Mouse (Mus musculus) central nervous system, embryonic 11.5 days (tissue): ENCODE measurements around the gene Cideb. TPM values are rescaled to one million over a fixed set of nuclear protein-coding genes. Genes with fewer than 3 reads are reported as not detected.

Source experiments
- polyA plus RNA-seq: library from polyadenylated mRNA; depleted of rRNA; stranded (reverse); fragments of >200 nt; gene quantifications from 2 replicates; pipeline ENCODE4 v1.2.3, GENCODE M21; 2012; rRNA removed

The Cideb gene
- polyA plus RNA-seq: 1.9 and 2.2 TPM in 2 replicates

DNA sequence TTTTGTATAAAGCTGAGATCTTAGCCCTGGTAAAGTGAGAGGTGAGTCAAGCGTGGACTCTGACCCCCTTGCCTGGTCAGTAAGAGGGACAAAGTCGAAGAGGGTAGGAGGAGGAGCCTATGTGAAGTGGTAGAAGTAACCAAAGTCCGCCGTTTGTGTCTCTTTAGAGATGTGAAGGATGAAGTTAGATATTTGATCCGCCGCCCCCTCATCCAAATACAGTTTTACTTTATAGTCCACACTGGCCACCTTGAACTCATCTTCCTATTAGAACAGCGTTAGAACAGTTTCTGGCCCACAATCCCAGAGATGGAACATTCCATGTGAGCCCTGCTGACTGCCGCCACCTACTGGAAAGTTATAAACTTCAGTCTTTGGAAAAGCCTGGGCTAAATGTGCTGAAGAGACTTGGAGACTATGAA lies at the start of gene Cideb:
TSS of gene Cideb (minus strand) at position 96 of the 422 bp plus-strand sequence.

GRCm38 (mm10) chr14:55788256-55789050 lies 30.2 kb upstream of the Cideb start, which contains the start of gene Ripk3:
Gene Ripk3, minus strand, starts transcription at chr14:55788865.

DNA sequence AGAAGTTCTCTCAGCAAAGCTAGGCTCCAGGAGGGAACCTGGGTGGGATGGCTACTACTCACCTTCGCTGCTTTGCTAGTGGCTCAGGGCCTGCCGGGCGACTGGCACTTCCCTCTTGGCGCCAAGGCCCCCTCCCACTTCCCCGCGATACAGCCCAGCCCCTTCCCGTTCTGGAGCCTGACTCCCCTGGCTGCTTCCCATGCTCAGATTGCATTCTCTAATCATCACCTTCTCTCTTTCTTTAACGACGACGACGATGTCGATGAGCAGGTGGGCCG lies 25.6 kb upstream of the Cideb start, which contains the start of gene Adcy4:
TSS of gene Adcy4 (minus strand) at position 138 of the 278 bp plus-strand sequence.

GRCm38 (mm10) chr14:55765696-55766095 lies 7.4 kb upstream of the Cideb start, which contains the start of gene Ltb4r1:
Gene Ltb4r1, plus strand, starts transcription at chr14:55765962.

DNA sequence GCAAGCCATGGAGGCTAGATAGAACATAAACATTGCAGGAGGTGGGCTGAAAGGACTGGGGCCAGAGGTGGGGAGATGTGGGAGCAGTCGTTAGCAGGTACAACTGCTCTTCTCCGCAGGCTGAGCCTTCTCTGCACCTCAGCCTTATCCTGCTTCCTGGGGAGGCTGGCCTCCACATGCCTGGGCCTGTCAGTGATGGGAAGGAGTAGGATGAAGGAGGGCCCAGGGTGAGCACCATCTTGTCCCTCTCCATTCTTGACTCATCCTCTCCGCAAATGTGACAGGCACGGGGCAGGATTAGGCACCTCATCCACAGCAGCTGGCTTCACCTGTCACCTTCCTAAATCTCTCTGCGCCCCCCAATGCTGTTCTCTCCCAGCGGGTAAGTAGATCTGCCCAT lies 2.9 kb upstream of the Cideb start, which contains the start of gene Ltb4r2:
TSS of gene Ltb4r2 (plus strand) at position 266 of the 400 bp plus-strand sequence.

GRCm38 (mm10) chr14:55745180-55745860 lies 12.9 kb downstream of the Cideb start, which contains the start of the genes Dhrs1 and Nop9:
Gene Dhrs1, minus strand, starts transcription at chr14:55745690.
Gene Nop9, plus strand, starts transcription at chr14:55745693.

DNA sequence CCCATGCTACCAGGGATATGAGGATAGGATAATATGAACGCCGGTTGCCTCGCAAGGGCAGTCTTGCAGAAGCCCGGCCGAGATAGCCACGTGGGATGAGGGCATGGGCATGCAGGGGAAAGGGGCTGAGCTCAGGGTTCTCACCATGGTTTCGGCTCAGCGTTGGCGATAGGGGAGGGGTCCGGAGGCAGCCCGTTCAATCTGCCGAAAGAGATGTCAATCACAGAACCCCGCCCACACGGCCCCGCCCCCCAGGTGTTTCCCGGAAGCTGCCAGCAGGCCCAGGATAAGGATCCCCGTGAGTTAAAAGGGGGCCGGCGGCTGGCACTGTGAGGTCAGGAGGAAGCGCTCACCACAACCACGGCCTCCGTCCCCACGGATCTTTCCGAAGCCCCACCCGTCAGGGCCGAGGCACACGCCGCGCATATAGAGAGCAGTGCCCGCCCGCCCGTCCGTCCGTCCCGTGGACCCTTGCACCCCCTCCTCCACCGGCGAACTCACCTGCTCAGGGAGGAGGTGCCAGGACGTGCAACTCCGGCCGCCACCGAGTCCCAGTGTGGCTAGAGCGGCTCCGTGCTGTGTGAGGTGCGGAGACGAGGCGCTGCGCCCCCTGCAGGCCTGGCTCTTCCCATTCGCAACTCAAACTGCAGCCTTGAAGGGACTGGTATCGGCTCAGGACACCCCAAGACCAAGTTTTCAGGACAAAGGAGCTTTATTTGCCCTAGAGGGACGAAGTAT lies 36.4 kb downstream of the Cideb start, which contains the start of gene Rabggta:
TSS of gene Rabggta (minus strand) at position 564 of the 738 bp plus-strand sequence.

DNA sequence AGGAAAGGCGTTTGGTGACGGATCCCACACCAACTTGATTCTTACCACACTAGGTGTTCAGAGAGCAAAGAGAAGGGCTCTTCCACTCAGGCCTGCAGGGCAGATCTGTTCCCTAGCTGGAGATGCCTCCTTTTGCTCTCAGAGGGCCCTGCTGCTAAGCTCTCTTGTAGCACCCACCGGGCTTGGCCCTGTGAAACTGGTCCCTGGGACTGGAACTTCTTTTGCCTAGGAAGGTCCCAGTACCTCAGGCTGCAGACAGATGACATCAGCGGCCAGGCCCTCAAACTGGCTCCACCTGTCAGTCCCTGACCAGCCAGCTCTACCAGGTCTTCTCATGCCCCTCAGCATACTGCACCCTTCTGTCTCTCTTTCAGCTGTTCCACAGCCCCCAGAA lies 44.5 kb downstream of the Cideb start, which contains the start of gene Tgm1:
TSS of gene Tgm1 (minus strand) at position 198 of the 394 bp plus-strand sequence.

Other genes starting within 250 kb of the Cideb start
- 0.79 and 1.2 TPM in 2 replicates for gene Cpne6, start 248.0 kb downstream of the Cideb start, polyA plus RNA-seq
- gene Nrl, start 233.5 kb downstream of the Cideb start, polyA plus RNA-seq: 0.09 and 0.11 TPM in 2 replicates
- gene Pck2, start 218.2 kb downstream of the Cideb start, polyA plus RNA-seq: 17.8 and 25.7 TPM in 2 replicates
- gene Dcaf11, start 198.5 kb downstream of the Cideb start, polyA plus RNA-seq: 63.0 and 75.5 TPM in 2 replicates
- 0.18 and 0.30 TPM in 2 replicates for gene A730061H03Rik, start 198.1 kb downstream of the Cideb start, polyA plus RNA-seq
- gene Fitm1, start 182.8 kb downstream of the Cideb start, polyA plus RNA-seq: 1.3 and 8.1 TPM in 2 replicates
- 75.5 and 136 TPM in 2 replicates for gene Psme1, start 180.3 kb downstream of the Cideb start, polyA plus RNA-seq
- gene Emc9, start 173.2 kb downstream of the Cideb start, polyA plus RNA-seq: 7.7 TPM in 2 replicates
- gene Psme2, start 167.3 kb downstream of the Cideb start, polyA plus RNA-seq: 72.7 and 98.9 TPM in 2 replicates
- 22.3 and 22.4 TPM in 2 replicates for gene Rnf31, start 166.8 kb downstream of the Cideb start, polyA plus RNA-seq
- 19.0 and 20.1 TPM in 2 replicates for gene Irf9, start 154.9 kb downstream of the Cideb start, polyA plus RNA-seq
- 17.0 and 19.2 TPM in 2 replicates for gene Rec8, start 140.4 kb downstream of the Cideb start, polyA plus RNA-seq
- gene Ipo4, start 122.5 kb downstream of the Cideb start, polyA plus RNA-seq: 119 and 120 TPM in 2 replicates
- 3.4 and 4.1 TPM in 2 replicates for gene Gm49378, start 120.6 kb downstream of the Cideb start, polyA plus RNA-seq
- gene Tm9sf1, start 114.7 kb downstream of the Cideb start, polyA plus RNA-seq: 52.0 and 59.3 TPM in 2 replicates
- 2.4 TPM in 2 replicates for gene Tssk4, start 108.3 kb downstream of the Cideb start, polyA plus RNA-seq
- 54.9 and 66.5 TPM in 2 replicates for gene Mdp1, start 98.0 kb downstream of the Cideb start, polyA plus RNA-seq
- gene Gmpr2, start 86.5 kb downstream of the Cideb start, polyA plus RNA-seq: 40.5 and 45.5 TPM in 2 replicates
- gene Nedd8, start 86.3 kb downstream of the Cideb start, polyA plus RNA-seq: 438 and 468 TPM in 2 replicates
- 48.1 and 69.4 TPM in 2 replicates for gene Tinf2, start 76.6 kb downstream of the Cideb start, polyA plus RNA-seq
- gene Tgm1, start 44.5 kb downstream of the Cideb start, polyA plus RNA-seq: 0.82 and 0.91 TPM in 2 replicates
- 27.0 and 29.8 TPM in 2 replicates for gene Rabggta, start 36.2 kb downstream of the Cideb start, polyA plus RNA-seq
- 64.8 and 70.9 TPM in 2 replicates for gene Dhrs1, start 12.8 kb downstream of the Cideb start, polyA plus RNA-seq
- gene Nop9, start 12.8 kb downstream of the Cideb start, polyA plus RNA-seq: 24.1 and 26.2 TPM in 2 replicates
- 0.31 and 0.32 TPM in 2 replicates for gene Ltb4r2, start 3.0 kb upstream of the Cideb start, polyA plus RNA-seq
- 0.43 and 0.58 TPM in 2 replicates for gene Ltb4r1, start 7.5 kb upstream of the Cideb start, polyA plus RNA-seq
- 3.7 and 15.6 TPM in 2 replicates for gene Adcy4, start 25.6 kb upstream of the Cideb start, polyA plus RNA-seq
- gene Ripk3, start 30.4 kb upstream of the Cideb start, polyA plus RNA-seq: 7.1 and 18.8 TPM in 2 replicates
- gene Nfatc4, start 64.7 kb upstream of the Cideb start, polyA plus RNA-seq: 43.3 and 96.2 TPM in 2 replicates
- 29.2 and 33.9 TPM in 2 replicates for gene Nynrin, start 95.6 kb upstream of the Cideb start, polyA plus RNA-seq
- gene Cbln3, start 125.9 kb upstream of the Cideb start, polyA plus RNA-seq: 0.58 and 0.65 TPM in 2 replicates
- gene Khnyn, start 126.5 kb upstream of the Cideb start, polyA plus RNA-seq: 22.6 and 26.6 TPM in 2 replicates
- 30.6 and 42.5 TPM in 2 replicates for gene Sdr39u1, start 141.8 kb upstream of the Cideb start, polyA plus RNA-seq
- gene Cma1, start 186.2 kb upstream of the Cideb start, polyA plus RNA-seq: 0.05 TPM in 1 of 2 replicates, not detected in the other
- gene Cma2, start 192.5 kb upstream of the Cideb start, polyA plus RNA-seq: not detected in 2 replicates